Mouse (Mus musculus) ES-E14 (cell line): Measurements from ENCODE around the gene Isg20.

ENCODE experiments used
- HCFC1 ChIP-seq: IDR thresholded peaks from 2 replicates; pipeline ENCODE4 v1.6.1; 2012; ENCODE audit warnings: low read length, inconsistent platforms, borderline replicate concordance; ENCODE audit not compliant: insufficient read depth
- MAFK ChIP-seq: IDR thresholded peaks from 2 replicates; pipeline ENCODE4 v1.6.1; 2014; ENCODE audit warnings: mild to moderate bottlenecking, low read depth, low read length, inconsistent platforms; ENCODE audit not compliant: insufficient read depth
- ZC3H11A ChIP-seq: IDR thresholded peaks from 2 replicates; pipeline ENCODE4 v1.6.1; 2012; ENCODE audit warnings: low read depth, mild to moderate bottlenecking, inconsistent platforms, low read length, borderline replicate concordance
- ZNF384 ChIP-seq: IDR thresholded peaks from 2 replicates; pipeline ENCODE4 v1.6.1; 2012; ENCODE audit warnings: low read depth, low read length, inconsistent platforms

- TF ChIP-seq HCFC1 = no peak
- no peak for TF ChIP-seq ZNF384
- TF ChIP-seq ZC3H11A = no peak
- no peak for TF ChIP-seq MAFK
These were observed 29.3 kb downstream of the Isg20 start for GRCm38 (mm10) chr7:78942544-78942943.
